Mouse (Mus musculus): ENCODE measurements at regions not wholly inside any gene's neighbourhood (a gene's known extent, or its start where the extent isn't known, plus 50 kb on each side); places are given as distances from the start of the nearest gene placed in this dataset.

DNA sequence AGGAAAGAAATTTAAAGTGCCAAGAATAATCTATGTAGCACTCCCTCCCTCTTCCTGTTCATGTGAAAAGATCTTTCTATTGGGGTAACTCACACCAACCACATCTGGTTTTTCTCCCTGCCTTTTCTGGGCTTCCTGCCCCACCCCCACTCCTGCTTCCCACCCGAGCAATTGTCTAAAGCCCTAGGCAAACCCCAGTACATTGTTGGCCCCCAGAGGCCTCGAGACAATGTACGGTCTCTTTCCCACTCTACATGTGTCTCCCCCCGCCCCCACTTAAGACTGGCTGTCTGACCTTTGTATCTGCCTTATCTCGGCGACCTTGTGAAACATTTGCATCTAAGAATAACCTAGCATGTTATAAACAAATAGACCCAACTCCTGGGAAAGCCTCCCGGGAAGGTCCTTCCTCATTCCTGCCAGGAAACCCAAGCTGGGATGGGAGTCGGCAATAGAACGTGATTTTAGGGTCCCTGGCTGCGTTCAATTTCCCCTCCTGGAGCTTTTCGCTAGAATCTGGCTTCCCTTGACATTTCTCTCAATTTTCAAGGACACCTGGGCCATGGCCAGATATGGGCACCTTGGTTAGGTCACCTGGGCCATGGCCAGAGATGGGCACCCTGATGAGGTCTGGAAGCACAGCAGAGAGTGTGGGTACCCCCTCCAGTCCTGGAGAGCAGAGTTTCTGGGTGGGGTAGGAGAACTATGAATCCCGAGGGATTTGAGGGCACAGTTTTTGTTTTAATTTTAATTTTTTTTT is 97.9 kb upstream of the Map4k3 start:
- no peaks in the 10 kb centered on the region for H3K79me3 ChIP-seq (ENCODE audit: low read depth)
- H3K79me2 ChIP-seq (ENCODE audit: control insufficient read depth, insufficient read depth): no peaks in the 10 kb centered on the region
- no peak overlapping the region for H3K4me3 ChIP-seq (ENCODE audit: insufficient read depth, poor library complexity, severe bottlenecking)
- H3K36me3 ChIP-seq (ENCODE audit: control insufficient read depth, insufficient read depth): no peaks in the 10 kb centered on the region
- TF ChIP-seq MYOG (IDR thresholded peaks at IDR 0.05; ENCODE audit: control insufficient read depth, extremely low read depth, insufficient read length) (no peak), CTCF (IDR thresholded peaks at IDR 0.05; ENCODE audit: control insufficient read depth, insufficient read depth, insufficient read length) (no peak), FOSL1 (IDR thresholded peaks at IDR 0.05; ENCODE audit: insufficient read depth, low read length, poor library complexity, severe bottlenecking) (no peak), MYOD1 (IDR thresholded peaks at IDR 0.05; ENCODE audit: control insufficient read depth, insufficient read length, low read depth) (no peak), MAX (IDR thresholded peaks at IDR 0.05) (no peak), CEBPB (IDR thresholded peaks at IDR 0.05; ENCODE audit: low read depth) (no peak), USF1 (IDR thresholded peaks at IDR 0.05; ENCODE audit: low read depth) (no peak)
- no peaks in the 10 kb centered on the region for H3K27me3 ChIP-seq (ENCODE audit: control insufficient read depth, insufficient read depth, insufficient read length)
- H3ac ChIP-seq (ENCODE audit: control insufficient read depth, insufficient read length, low read depth): no peak overlapping the region

DNA sequence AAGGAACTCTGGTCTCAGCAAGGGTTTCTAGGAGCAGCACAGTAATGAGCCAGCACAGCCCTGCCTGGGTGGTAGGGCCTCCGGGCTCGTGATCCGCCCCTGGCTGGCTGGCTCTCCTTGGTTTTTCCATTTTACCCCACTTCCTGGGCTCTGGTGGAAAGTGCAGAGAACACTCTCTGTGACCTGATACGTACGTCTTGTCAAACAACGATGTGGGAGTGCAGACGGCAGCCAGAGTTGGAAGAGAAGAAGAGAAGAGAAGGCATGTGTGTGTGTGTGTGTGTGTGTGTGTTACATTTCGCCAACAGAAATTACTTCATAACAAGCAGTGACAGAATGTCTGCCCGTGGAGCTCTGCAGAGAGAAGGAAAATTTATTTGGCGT is 97.2 kb upstream of the Map4k3 start:
- no peak for TF ChIP-seq MYOG (IDR thresholded peaks at IDR 0.05; ENCODE audit: control insufficient read depth, extremely low read depth, insufficient read length)
- no peak for TF ChIP-seq FOSL1 (IDR thresholded peaks at IDR 0.05; ENCODE audit: insufficient read depth, low read length, poor library complexity, severe bottlenecking)
- TF ChIP-seq MYOD1 (IDR thresholded peaks at IDR 0.05; ENCODE audit: control insufficient read depth, insufficient read length, low read depth): no peak
- no peak for TF ChIP-seq MAX (IDR thresholded peaks at IDR 0.05)
- no peak for TF ChIP-seq USF1 (IDR thresholded peaks at IDR 0.05; ENCODE audit: low read depth)
- TF ChIP-seq CTCF (IDR thresholded peaks at IDR 0.05; ENCODE audit: control insufficient read depth, insufficient read depth, insufficient read length): no peak
- TF ChIP-seq CEBPB (IDR thresholded peaks at IDR 0.05; ENCODE audit: low read depth): no peak
- H3K79me2 ChIP-seq (ENCODE audit: control insufficient read depth, insufficient read depth): no peaks in the 10 kb centered on the region
- H3K79me3 ChIP-seq (ENCODE audit: low read depth): no peaks in the 10 kb centered on the region
- no peak overlapping the region for H3K4me3 ChIP-seq (ENCODE audit: insufficient read depth, poor library complexity, severe bottlenecking)
- no peaks in the 10 kb centered on the region for H3K27me3 ChIP-seq (ENCODE audit: control insufficient read depth, insufficient read depth, insufficient read length)
- no peaks in the 10 kb centered on the region for H3K36me3 ChIP-seq (ENCODE audit: control insufficient read depth, insufficient read depth)
- no peak overlapping the region for H3ac ChIP-seq (ENCODE audit: control insufficient read depth, insufficient read length, low read depth)

GRCm38 (mm10) chr17:80824826-80825517 is 96.7 kb upstream of the Map4k3 start:
- Histone ChIP-seq H3ac (ENCODE audit: control insufficient read depth, insufficient read length, low read depth) (no peak overlapping the region), H3K79me2 (ENCODE audit: control insufficient read depth, insufficient read depth) (no peaks in the 10 kb centered on the region), H3K36me3 (ENCODE audit: control insufficient read depth, insufficient read depth) (no peaks in the 10 kb centered on the region), H3K27me3 (ENCODE audit: control insufficient read depth, insufficient read depth, insufficient read length) (no peaks in the 10 kb centered on the region), H3K4me3 (ENCODE audit: insufficient read depth, poor library complexity, severe bottlenecking) (no peak overlapping the region), H3K79me3 (ENCODE audit: low read depth) (no peaks in the 10 kb centered on the region)
- no peak for TF ChIP-seq MYOD1 (IDR thresholded peaks at IDR 0.05; ENCODE audit: control insufficient read depth, insufficient read length, low read depth)

- no peaks in the 10 kb centered on the region for H3K36me3 ChIP-seq (ENCODE audit: control insufficient read depth, insufficient read depth)
- H3ac ChIP-seq (ENCODE audit: control insufficient read depth, insufficient read length, low read depth): no peak overlapping the region
- TF ChIP-seq MYOD1 (IDR thresholded peaks at IDR 0.05; ENCODE audit: control insufficient read depth, insufficient read length, low read depth) (no peak), CTCF (IDR thresholded peaks at IDR 0.05; ENCODE audit: control insufficient read depth, insufficient read depth, insufficient read length) (no peak), USF1 (IDR thresholded peaks at IDR 0.05; ENCODE audit: low read depth) (no peak), FOSL1 (IDR thresholded peaks at IDR 0.05; ENCODE audit: insufficient read depth, low read length, poor library complexity, severe bottlenecking) (no peak), MAX (IDR thresholded peaks at IDR 0.05) (no peak), MYOG (IDR thresholded peaks at IDR 0.05; ENCODE audit: control insufficient read depth, extremely low read depth, insufficient read length) (no peak), CEBPB (IDR thresholded peaks at IDR 0.05; ENCODE audit: low read depth) (no peak)
- H3K79me3 ChIP-seq (ENCODE audit: low read depth): no peaks in the 10 kb centered on the region
- no peak overlapping the region for H3K4me3 ChIP-seq (ENCODE audit: insufficient read depth, poor library complexity, severe bottlenecking)
- H3K27me3 ChIP-seq (ENCODE audit: control insufficient read depth, insufficient read depth, insufficient read length): no peaks in the 10 kb centered on the region
- H3K79me2 ChIP-seq (ENCODE audit: control insufficient read depth, insufficient read depth): no peaks in the 10 kb centered on the region
Measured at GRCm38 (mm10) chr17:80824261-80824660, 96.0 kb upstream of the Map4k3 start.

- Histone ChIP-seq H3K27me3 (ENCODE audit: control insufficient read depth, insufficient read depth, insufficient read length) (no peaks in the 10 kb centered on the region), H3K79me3 (ENCODE audit: low read depth) (no peaks in the 10 kb centered on the region), H3ac (ENCODE audit: control insufficient read depth, insufficient read length, low read depth) (no peak overlapping the region), H3K79me2 (ENCODE audit: control insufficient read depth, insufficient read depth) (no peaks in the 10 kb centered on the region), H3K4me3 (ENCODE audit: insufficient read depth, poor library complexity, severe bottlenecking) (no peak overlapping the region), H3K36me3 (ENCODE audit: control insufficient read depth, insufficient read depth) (no peaks in the 10 kb centered on the region)
- TF ChIP-seq CEBPB (IDR thresholded peaks at IDR 0.05; ENCODE audit: low read depth) (no peak), MYOG (IDR thresholded peaks at IDR 0.05; ENCODE audit: control insufficient read depth, extremely low read depth, insufficient read length) (no peak), USF1 (IDR thresholded peaks at IDR 0.05; ENCODE audit: low read depth) (no peak), MYOD1 (IDR thresholded peaks at IDR 0.05; ENCODE audit: control insufficient read depth, insufficient read length, low read depth) (no peak), MAX (IDR thresholded peaks at IDR 0.05) (no peak), CTCF (IDR thresholded peaks at IDR 0.05; ENCODE audit: control insufficient read depth, insufficient read depth, insufficient read length) (no peak), FOSL1 (IDR thresholded peaks at IDR 0.05; ENCODE audit: insufficient read depth, low read length, poor library complexity, severe bottlenecking) (no peak)
Measured at GRCm38 (mm10) chr17:80820888-80821287, 92.6 kb upstream of the Map4k3 start.

Measured in C2C12 (cell line).